Mouse (Mus musculus): ENCODE measurements at regions not wholly inside any gene's neighbourhood (a gene's known extent, or its start where the extent isn't known, plus 50 kb on each side); places are given as distances from the start of the nearest gene placed in this dataset.

DNA sequence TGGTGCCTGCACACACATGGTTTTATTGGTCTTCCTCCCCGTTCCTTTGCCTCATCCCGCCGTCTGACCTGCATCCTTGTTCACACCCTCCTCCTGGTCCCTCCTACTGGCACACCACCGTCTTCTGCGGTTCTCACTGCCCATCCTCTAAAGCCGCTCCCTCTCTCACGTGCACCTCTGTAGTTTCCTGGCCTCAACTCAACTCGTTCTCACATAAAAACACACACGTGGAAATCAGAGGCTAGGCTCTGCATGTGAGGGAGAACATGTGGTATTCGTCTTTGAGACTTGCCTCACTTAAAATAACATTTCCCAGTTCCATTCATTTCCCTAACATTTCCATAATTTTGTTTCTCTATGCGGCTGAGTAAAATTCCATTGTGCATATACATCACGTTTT is 69.5 kb downstream of the Aldh8a1 start:
- no peak for DNase-seq

DNA sequence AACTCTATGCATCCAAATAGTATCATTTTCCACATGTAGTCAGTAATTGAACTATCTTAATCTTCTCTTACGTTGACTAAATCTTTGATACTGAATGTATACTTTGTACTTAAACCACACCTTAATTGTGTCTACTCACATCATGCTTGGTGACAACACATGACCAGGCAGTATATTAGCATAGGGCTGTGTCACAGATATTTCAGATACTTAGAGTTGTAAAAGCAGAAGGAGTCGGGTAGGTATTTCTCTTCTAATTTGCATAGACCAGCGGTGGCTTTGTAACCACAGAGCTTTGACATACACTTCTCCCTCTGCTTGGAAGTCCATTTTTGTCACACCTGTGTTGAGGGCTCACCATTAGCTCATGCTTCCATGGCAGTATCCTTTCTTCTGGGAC is 71.0 kb downstream of the Aldh8a1 start:
- no peak for DNase-seq

DNA sequence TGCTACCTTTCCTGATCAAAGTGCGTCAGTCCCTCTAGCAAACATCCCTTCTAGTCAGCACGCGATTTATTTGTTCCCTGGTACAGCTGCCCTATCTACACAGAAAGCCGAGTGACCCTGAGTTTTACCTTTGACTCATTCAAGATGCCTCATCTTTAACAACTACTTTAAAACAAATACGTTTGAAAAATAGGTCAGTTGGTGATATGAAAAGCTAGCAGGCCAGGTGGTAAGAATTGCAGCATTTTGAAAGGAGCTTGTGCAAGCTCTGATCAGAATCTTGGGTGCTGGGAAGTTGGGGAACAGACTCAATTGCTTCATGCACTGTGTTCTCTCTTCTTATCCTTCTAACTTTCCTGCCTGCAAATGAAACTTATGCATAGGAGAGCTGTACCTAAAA is 71.9 kb downstream of the Aldh8a1 start:
- DNase-seq, result no peak

DNA sequence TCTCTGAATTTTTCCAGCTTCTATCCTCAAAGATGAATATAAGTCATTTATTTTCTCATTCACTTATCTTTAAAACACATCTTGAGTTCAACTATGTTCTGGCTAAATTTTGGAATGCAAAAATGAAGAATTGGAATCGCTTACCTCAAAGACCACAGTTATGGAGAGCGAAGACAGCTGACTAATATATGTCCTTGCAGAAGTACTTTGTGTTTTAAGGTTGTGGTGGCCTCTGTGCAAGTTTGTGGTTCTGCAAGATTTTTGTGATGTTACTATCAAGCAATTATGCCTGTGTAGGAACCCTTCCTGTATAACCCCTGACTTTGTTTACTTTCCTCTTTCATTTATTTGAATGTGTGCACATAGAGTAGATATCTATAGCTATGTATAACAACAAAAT is 75.5 kb downstream of the Aldh8a1 start:
- no peak for DNase-seq

DNA sequence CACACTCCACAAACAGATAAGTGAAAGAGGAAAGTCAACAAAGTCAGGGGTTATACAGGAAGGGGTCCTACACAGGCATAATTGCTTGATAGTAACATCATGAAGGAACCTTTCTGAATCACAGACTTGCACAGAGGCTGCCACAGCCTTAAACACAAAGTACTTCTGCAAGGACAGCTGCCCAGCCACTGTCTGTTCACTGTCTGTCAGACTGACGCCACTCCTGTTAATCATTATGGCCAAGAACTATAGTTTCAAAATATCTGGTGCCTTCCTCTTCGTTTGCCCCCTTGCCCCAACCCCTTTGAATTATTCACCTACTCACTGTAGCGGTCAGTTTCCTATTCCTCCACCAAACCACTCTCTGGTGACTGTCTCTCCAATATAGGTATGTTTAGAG is 76.4 kb downstream of the Aldh8a1 start:
- DNase-seq, result no peak

DNA sequence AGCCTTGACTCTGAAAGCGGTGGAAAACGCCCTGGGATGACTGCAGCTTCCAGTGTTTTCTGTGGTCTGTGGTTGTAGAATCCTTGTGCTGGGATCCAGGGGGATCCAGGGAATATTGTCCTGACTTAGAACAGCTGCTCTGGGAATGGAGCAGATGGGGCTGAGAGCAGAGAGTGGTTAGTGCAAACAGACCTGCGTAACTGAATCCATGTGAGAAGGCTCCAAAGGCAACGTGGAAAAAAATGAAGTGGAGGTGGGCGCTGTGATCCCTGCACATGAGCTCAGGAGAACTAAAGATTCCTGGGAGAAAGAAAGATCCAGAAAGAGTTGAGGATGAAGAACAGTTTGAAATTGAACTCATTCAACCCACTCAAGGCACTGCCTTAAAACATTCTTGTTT is 77.1 kb downstream of the Aldh8a1 start:
- no peak for DNase-seq

DNA sequence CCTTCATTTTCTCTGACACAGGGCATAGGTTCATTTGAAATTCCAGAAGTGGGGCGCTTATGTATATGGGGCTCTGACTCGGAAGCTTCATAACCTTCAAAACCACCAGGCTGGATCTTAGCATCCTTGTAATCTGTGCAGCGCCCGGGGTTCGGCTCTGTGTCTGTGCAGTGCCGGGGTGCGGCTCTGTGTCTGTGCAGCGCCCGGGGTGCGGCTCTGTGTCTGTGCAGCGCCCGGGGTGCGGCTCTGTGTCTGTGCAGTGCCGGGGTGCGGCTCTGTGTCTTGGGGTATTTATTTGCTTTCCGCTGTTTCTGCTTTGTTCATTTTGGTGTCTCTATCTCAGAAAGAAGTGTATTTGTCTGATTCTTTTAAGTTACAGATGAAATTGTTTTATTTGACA is 77.7 kb downstream of the Aldh8a1 start:
- no peak for DNase-seq

DNA sequence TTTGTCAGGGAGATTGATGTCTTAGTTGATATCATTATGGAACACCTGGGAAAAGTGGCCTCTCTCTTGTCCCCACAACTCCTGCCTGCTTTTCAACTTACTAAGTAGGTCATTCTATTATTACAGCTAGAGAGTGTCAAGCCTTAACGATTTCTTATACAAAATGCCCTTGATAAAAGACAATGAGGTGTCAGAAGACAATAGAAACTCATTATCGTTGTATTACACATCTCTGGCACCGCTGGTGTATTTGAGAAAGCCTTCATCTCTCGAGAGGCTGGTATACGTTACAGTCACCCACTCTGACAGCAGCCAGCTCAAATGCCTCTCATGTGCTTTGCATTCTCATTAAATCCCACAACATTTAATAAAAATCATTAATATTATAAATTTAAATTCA is 78.8 kb downstream of the Aldh8a1 start:
- DNase-seq, result no peak

DNA sequence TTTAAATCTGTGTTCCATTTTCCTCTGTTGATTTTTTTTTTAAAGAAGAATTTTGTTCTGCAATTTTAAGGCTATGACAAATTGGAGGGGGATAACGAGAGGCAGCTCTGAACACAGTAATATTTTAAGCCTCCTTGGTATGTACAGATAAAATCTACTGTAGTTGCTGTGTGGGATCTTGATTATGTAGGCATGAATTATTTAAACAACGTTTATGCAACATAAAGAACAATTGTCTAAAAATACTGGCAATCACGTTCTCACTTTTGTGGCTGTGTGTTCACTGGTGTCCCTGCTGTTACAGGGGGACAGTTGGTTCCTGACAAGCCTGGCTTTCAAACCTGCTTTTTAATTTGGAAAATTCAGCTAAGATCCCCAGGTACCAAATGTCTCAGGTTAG is 79.3 kb downstream of the Aldh8a1 start:
- DNase-seq, result no peak

DNA sequence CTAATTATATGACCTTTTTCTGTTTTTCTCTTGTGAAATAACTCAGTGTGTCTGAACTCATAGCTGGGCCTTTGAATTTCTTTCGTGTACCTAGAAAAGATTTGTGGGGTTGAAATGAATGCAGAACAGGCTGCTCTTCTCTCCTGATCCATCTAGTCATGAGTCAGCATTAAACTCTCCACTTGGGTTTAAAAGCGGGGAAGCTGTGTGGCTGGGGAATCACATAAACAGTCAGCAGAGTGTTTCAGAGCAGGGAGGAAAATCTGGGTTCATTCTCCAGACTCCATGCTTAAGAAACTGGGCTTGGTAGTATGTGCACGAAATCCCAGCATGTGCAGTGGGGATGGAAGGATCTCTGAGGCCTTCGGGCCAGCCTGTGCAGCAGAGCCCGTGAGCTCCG is 79.9 kb downstream of the Aldh8a1 start:
- no peak for DNase-seq

DNA sequence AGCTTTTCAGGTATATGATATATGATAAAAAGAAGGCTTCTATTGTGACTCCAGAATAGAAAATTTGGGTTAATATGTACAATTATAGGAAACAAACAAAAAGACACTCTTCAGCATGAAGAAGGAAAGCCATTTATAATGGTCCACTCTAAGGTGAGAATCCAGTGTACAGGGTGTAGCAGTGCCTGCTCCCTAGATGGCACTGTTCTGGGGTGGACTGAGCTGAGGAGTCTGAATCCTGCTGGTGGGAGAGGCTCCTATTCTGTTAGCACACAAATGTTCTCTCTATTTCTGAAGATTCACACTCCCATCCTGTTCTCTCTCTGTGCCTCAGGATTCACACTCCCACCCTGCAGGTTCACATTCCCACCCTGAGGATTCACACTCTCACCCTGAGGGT is 81.5 kb downstream of the Aldh8a1 start:
- DNase-seq, result no peak

DNA sequence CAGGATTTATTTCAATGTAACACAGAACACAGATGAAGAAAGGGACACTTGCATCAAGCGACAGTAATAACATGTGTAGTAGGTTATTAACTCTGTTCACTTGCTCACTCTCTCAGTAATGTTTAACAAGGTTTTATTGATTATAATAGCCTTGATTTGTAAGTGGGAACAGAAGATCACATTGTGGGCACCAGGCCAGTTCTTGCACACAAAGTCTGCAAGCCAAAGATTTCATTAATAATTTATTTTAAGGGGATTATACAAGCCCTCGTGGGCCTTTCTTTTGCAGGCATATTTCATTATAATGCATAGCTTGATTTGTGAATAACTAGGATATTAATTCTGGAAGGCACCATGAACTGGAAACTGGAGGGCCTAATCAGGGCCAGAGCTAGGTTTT is 83.0 kb downstream of the Aldh8a1 start:
- DNase-seq, result no peak

DNA sequence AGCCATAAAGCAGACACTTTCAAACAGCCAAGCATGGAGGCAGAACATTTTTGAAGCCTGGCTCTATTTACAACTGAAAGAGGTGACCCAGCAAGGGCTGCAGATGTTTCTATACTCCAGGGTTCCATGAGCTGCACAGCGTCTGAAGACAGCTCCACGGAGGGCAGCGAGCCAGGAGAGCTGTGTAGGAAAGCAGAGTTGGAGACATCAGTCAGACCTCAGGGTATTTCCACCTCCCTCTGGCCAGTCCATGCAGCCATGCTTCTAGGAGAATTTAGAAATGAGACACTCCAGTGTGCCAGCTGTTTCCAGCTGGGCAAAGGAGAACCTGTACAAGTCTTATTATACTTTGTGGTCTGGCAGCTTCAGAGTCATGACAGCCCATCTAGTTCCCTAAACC is 85.8 kb downstream of the Aldh8a1 start:
- DNase-seq, result no peak

DNA sequence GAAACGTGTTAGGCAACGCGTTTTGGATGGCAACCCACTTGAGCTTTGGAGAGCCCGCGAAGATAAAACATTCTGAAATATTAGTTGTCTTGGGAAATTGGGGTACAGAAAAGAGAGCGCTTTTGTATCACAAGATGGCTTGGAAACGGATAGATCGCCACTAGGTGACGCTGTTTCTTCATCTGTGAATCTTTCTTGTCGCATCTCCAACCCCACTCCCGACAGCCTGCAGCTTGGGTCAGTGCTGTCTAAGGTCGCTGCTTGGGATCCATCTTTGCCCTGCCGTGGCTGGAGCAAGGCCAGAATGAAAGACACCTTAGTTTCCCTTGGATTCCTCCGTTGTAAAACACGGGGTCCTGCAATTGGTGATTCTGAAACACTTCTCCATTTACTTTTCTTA is 88.3 kb downstream of the Aldh8a1 start:
- DNase-seq, result peak; percentile 92

DNA sequence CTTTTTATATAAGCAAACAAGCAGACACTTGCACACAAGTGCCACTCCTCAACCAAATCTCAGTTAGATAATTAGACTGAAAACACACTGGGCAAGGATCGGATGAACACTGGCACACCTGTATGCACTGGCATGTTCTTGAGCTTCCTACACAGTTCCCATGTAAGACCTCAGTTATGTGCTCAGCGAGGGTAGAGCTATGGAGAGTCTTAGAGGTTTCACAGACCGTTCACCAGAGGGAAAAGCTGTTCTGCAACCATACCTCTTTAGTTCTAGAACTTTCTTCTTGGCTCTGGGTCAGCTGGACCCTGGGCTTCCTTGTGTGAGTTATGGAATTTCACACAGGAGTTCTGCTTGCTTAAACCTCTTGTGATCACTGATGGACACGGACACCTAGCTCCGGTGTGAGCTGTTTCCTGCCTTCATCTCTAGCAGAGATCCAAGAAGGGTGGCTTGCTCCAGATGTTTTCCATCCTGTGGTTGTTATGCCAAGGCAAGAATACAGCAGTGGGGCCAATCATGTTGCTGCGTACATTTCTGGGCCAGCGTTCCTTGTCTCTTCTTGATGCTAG is 88.8 kb downstream of the Aldh8a1 start:
- no peak for DNase-seq

DNA sequence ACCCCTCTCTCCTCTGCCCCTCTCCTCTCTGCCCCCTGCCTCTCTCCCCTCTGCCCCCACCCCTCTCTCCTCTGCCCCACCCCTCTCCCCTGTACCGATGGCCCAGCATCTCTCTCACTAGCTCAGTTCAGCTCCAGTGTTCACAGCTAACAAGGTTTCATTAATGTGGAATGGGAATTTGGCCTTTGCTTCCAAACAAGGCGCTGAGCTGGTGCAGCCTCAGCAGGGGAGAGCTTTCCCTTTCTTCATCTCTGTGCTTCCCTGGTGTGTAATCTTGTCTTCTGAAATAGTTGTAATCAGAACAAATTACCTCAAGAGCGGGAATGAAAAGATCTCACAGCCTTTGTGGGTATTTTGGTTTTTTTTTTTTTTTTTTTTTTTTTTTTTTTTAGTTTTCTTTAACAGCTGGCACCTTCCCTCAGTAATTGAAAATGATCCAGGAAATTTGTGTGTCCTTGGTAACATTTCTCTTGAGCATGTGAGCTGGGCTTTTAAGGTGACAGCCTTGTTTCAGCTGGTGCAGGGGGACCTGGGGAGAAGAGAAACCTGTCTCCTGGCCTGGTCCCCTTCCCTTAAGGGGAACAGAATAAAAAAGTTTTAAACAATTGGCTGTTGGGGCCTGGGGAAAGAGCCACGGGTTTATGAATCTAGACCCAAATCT is 90.5 kb downstream of the Aldh8a1 start:
- no peak for DNase-seq

DNA sequence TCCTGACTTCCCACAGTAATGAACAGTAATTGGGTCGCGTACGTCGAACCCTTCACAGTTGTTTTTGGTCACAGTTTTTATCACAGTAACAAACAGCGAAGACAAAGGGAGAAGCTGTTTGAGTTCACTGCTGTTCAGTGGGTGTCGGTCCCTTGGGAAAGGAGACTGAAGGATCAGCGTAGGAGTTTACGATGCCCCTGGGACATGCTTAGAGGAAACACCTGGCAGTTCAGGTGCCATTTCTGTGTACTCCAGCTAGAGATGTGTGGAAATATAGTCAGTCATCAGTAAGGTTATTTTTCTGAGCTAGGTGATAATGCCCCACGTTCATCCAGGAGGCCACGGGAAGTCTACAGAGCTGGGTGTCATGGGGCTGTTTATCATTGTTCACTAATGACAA is 91.3 kb downstream of the Aldh8a1 start:
- DNase-seq, result no peak

DNA sequence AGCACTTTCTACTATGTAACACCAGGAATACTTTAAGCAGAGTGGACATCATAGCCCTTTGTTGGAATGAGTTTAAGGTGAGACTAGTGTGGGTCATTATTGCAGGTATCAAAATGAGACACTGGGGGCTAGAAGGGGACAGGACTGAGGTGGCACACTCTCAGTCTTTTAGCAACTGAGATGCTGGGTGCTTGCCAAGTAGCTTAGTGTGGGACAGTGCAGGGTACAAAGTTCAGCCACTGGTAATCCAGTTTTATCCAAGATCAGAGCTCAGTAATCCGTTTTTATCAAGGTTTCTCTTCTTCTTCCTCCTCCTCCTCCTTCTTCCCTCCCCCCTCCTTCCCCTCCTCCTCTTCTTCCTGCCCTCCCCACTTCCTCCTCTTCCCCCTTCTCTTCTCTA is 92.9 kb downstream of the Aldh8a1 start:
- DNase-seq, result no peak

DNA sequence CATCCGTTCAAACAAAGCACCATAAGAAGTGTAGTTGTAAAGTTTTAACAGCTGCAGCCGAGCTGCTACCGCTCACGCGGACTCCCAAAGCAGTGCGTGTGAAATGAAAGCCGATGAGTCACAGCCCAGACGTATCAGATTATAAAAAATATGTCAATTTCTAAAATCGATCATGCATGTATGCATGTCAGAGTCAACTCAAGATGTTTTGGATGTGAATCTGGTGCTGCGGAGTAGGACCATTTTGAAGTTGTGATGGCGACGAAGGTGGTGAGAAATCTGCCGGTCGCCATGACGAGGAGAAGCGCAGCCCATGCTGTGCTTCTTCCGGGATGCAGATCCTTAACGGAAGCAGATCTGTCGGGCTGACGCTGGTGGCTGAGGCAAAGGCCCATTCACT is 93.5 kb downstream of the Aldh8a1 start:
- no peak for DNase-seq

DNA sequence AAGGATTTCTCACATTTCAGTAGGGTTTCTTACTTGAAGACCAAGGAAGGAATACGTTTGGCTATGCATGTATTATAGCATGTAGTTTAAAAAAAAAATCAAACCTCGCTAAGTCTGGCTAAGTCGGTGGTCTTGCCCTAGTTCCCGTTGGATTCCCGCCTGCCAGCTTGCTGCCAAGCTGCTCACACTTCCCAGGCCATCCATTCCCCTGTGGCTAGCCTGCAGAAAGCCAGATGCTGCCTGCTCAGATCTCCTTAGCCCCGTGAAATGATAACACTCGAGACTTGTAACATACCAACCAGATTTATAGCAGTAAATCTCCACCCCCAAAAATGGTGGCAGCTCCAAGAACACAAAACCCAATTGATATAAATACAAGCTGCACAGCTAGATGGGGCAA is 97.2 kb downstream of the Aldh8a1 start:
- DNase-seq, result no peak

DNA sequence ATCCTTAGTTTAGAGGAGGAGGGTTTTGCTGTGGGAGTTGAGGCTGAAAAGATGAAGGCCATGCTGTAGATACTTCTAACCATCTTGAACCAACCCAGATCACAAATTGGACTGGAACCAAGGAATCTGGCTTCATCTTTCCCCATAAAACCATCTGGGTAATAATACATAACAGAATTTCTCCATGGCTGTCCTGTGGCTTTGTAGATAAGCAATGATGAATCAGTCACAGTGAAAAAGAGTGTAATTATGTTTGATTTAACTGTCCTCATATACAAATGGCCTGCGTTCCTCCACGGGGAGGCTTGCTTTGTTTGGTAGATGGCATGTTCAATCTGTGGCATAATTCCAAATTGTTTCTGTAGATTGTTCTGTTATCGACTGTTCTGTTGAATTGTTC is 100.9 kb downstream of the Aldh8a1 start:
- no peak for DNase-seq

DNA sequence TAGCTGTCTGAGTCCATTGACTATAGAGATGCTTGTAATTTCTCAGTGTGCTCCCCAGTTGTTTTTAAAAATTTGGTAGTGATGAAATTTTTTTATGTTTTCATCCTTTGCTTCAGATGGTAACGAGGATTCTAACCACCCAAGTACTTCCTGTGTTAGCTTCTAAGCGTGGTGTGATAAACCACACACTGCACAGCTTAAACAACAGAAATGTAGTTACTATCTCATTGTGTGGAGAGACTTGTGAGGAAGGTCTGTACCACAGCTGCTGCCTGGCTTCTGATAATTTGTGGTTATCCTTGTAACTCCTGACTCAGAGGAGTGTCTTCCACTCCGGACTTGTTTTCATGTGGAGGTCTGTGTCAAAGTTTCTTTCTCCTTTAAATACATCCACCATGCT is 102.3 kb downstream of the Aldh8a1 start:
- DNase-seq, result no peak

DNA sequence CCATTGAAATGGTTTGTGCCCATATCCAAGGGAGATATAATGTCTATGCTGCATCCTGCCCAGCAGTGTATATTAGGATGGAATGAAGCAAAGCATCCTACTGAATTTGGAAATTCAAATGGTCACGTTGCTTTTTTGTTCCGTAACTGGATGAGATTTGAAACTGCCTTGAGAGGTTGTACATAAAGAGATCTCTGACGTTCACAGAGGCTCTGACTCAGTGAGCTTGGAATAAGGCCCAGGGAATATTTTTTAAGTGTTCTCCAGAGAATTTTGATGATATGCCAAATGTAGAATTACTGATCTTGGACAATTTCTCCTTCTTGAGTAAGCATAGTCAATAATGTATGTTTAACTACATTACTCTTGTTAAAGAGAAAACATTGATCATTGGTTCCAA is 104.2 kb downstream of the Aldh8a1 start:
- no peak for DNase-seq

DNA sequence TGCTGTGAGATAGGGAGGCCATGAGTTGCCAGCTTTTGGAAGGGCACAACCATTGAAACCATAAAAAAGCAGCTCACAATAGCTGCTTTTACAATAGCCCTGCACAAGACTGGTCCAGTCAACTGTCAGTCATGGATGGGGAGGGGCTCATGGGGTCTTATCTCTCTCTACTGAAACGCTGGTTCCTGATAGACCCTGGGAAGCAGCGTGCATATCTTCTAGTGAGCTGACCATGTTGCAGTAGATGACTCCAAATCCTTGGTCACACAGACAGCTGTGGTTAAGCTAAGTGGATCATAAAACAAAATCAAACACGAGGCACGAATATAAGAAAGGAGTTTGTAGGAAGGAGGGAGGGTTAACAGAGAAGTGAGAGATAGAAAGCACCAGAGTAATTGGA is 105.0 kb downstream of the Aldh8a1 start:
- DNase-seq, result no peak

DNA sequence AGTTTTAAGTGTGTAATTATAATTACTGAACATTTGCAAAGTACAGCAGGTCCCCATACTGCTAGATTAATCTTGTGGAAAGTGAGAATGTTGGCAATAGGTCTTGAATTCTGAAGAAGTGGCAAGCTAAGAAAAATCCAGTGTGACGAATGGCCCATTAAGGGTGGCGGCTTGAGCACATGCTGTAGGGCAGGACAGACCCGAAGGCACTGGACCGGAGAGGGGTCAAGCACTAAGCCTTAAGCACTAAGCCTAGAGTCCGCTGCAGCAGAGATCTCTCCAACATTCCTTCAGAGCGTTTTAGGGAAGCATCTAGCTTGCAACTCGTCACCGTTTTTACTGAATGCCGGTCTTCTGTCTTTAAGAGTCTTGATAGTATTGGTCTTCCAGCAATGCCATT is 105.6 kb downstream of the Aldh8a1 start:
- no peak for DNase-seq

Data from adrenal gland, postnatal 10 days (tissue).